Mouse (Mus musculus) liver, embryonic 18 days (tissue): Measurements from ENCODE around the gene Xkr8. TPM values are rescaled to one million over a fixed set of nuclear protein-coding genes. Genes with fewer than 3 reads are reported as not detected.

ENCODE experiments used
- polyA plus RNA-seq: library from polyadenylated mRNA; depleted of rRNA; stranded (reverse); fragments of >200 nt; gene quantifications from 2 replicates; pipeline ENCODE4 v1.2.3, GENCODE M21; 2012; rRNA removed

Gene Xkr8
- 2.0 and 2.3 TPM in 2 replicates for polyA plus RNA-seq

GRCm38 (mm10) chr4:132732148-132732684 is at the start of gene Xkr8:
Xkr8 (minus strand) TSS chr4:132732546.

DNA sequence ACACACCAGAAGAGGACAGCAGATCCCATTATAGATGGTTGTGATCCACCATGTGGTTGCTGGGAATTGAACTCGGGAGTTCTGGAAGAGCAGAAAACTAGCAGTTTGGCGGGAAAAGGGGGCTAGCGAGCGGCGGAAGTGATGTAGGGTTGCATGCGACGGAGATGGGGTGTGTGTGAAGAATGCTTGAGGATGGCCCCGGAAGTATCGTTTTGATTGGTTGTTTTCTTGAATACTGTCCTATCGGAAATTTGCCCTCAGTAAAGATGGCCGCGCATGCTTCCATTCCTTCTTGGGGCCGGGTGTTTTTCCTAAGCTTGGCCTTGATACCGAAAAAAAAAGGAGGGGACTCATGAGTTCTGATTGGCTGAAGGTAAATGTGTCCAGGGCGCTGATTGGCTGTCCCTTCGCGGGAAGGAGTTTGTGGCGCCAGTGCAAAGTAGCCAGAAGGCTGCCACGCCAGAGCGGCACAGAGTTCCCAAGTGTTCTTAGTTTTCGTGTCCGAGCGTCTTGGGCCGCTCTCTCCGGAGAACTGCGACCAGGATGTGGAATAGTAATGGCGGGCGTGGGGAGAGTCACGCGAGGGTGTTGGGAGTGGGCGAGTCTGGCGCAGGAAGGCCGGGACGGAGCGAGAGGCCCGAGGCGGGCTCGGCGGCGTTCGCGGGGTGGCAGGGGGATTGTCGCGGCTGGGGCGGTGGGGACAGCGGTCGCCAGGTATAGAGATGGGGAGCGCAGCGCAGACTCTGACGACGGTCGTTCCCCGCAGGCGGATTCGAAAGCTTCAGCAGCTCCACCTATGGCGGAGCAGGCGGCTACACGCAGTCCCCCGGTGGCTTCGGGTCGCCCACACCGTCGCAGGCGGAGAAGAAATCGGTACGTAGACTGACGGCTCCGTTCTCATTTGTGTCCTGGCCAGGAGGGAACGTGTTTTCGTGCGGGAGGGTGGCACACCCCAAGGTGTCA is 35.8 kb upstream of the Xkr8 start, which contains the start of gene Rpa2:
Gene Rpa2 (plus strand): TSS at position 419 of the 963 bp plus-strand sequence.

GRCm38 (mm10) chr4:132756974-132757373 is 24.6 kb upstream of the Xkr8 start, which contains the start of gene Smpdl3b:
Smpdl3b (minus strand) TSS chr4:132757252.

Other genes with a start within 250 kb of the Xkr8 start
- 3.5 and 3.8 TPM in 2 replicates for gene Sesn2, start 222.0 kb downstream of the Xkr8 start, polyA plus RNA-seq
- 480 and 569 TPM in 2 replicates for gene Atpif1, start 198.9 kb downstream of the Xkr8 start, polyA plus RNA-seq
- 50.3 and 51.8 TPM in 2 replicates for gene Dnajc8, start 197.0 kb downstream of the Xkr8 start, polyA plus RNA-seq
- gene Ptafr, start 168.5 kb downstream of the Xkr8 start, polyA plus RNA-seq: 1.7 and 1.8 TPM in 2 replicates
- gene Eya3, start 93.6 kb downstream of the Xkr8 start, polyA plus RNA-seq: 9.2 and 10.2 TPM in 2 replicates
- 0.46 and 0.55 TPM in 2 replicates for gene Smpdl3b, start 24.7 kb upstream of the Xkr8 start, polyA plus RNA-seq
- gene Rpa2, start 35.8 kb upstream of the Xkr8 start, polyA plus RNA-seq: 25.0 and 28.8 TPM in 2 replicates
- gene Themis2, start 63.8 kb upstream of the Xkr8 start, polyA plus RNA-seq: 5.6 and 5.8 TPM in 2 replicates
- 21.7 and 24.6 TPM in 2 replicates for gene Ppp1r8, start 110.6 kb upstream of the Xkr8 start, polyA plus RNA-seq
- gene Stx12, start 152.0 kb upstream of the Xkr8 start, polyA plus RNA-seq: 14.2 and 15.3 TPM in 2 replicates
- 6.8 and 7.0 TPM in 2 replicates for gene Fam76a, start 190.0 kb upstream of the Xkr8 start, polyA plus RNA-seq
- 4.5 and 5.6 TPM in 2 replicates for gene Fgr, start 241.5 kb upstream of the Xkr8 start, polyA plus RNA-seq